Comparison of ENCODE assay signal across 8 mouse cellular contexts in genomic region chr5:38479545-38479907, GRCm38 (mm10). TPM values are rescaled to one million over a fixed set of nuclear protein-coding genes. Genes with fewer than 3 reads are reported as not detected.
A peak's percentile ranks its signal among the peaks of the same experiment; 100 is the strongest.
DNase-seq lines count a peak whose midpoint lies in the region; ATAC-seq and TF ChIP-seq lines count a peak whose summit lies in the region.
"Not testable (repeated sequence)": the region's sequence is repeated elsewhere in the genome, so short reads cannot be mapped to it uniquely, and the experiment has no call there.

No protein-coding gene starts in this region.

- H3K4me1 ChIP-seq in MEL (ENCODE audit: control insufficient read depth in 1 of 2, insufficient read depth in 2 of 2, low read length in 2 of 2), result peaks cover 4 to 37% of the 10 kb centered on the region in 2 experiments
- not testable (repeated sequence) for H3K4me1 ChIP-seq in forebrain, postnatal 0 days (ENCODE audit: insufficient read depth); heart, postnatal 0 days (ENCODE audit: control insufficient read depth, insufficient read depth)
- H3K4me1 ChIP-seq in kidney, embryonic 14.5 days (ENCODE audit: control insufficient read depth, insufficient read depth, low read length), result peaks cover 21% of the 10 kb centered on the region; the same call in 1 of the 2 replicates
- H3K4me1 ChIP-seq in liver, embryonic 13.5 days (replicated peaks), result peaks cover 54% of the 10 kb centered on the region
- H3K4me1 ChIP-seq in midbrain, embryonic 12.5 days, result peaks cover 15% of the 10 kb centered on the region

- H3K79me2 ChIP-seq in MEL (ENCODE audit: control insufficient read depth, insufficient read depth, low read length, poor library complexity), result not testable (repeated sequence)

- not testable (repeated sequence) for TF ChIP-seq EP300 in MEL (IDR thresholded peaks at IDR 0.05; ENCODE audit: low read depth in 1 of 2, low read length in 2 of 2); heart, postnatal 0 days (IDR thresholded peaks at IDR 0.05; ENCODE audit: low read depth)

- peak overlapping the region; percentile 86 for H3K4me3 ChIP-seq in MEL (ENCODE audit: control insufficient read depth in 1 of 2, insufficient read depth in 1 of 2, low read depth in 2 of 2, low read length in 2 of 2)
- 0 out of 2 replicates have a peak overlapping the region, but pooled peaks have one; percentile 11 for H3K4me3 ChIP-seq in forebrain, postnatal 0 days (ENCODE audit: low read depth, low read length)
- H3K4me3 ChIP-seq in heart, postnatal 0 days (ENCODE audit: low read depth, low read length), result peak overlapping the region; percentile 45
- H3K4me3 ChIP-seq in kidney, embryonic 14.5 days (ENCODE audit: low read length), result peak overlapping the region; percentile 34
- peak overlapping the region; percentile 64 for H3K4me3 ChIP-seq in liver, embryonic 13.5 days (replicated peaks)
- peak overlapping the region; percentile 21; the same call in 1 of the 2 replicates for H3K4me3 ChIP-seq in midbrain, embryonic 12.5 days

- not testable (repeated sequence) for TF ChIP-seq RAD21 in MEL (IDR thresholded peaks at IDR 0.05; ENCODE audit: low read depth, low read length)

- H3K36me3 ChIP-seq in MEL (ENCODE audit: control insufficient read depth in 1 of 2, insufficient read depth in 2 of 2, low read length in 2 of 2), result peaks cover 0 to 14% of the 10 kb centered on the region in 2 experiments; a peak in 2 of 4 replicates
- H3K36me3 ChIP-seq in forebrain, postnatal 0 days (ENCODE audit: insufficient read depth); heart, postnatal 0 days (replicated peaks; ENCODE audit: control insufficient read depth, insufficient read depth, low read length); kidney, embryonic 14.5 days (ENCODE audit: control insufficient read depth, insufficient read depth, low read length); midbrain, embryonic 12.5 days: not testable (repeated sequence)
- peaks cover 15% of the 10 kb centered on the region for H3K36me3 ChIP-seq in liver, embryonic 13.5 days

- ATAC-seq in forebrain, postnatal 0 days, result peak; percentile 55
- not testable (repeated sequence) for ATAC-seq in heart, postnatal 0 days (ENCODE audit: insufficient read depth, low read depth); midbrain, embryonic 12.5 days (ENCODE audit: low FRiP score, low read depth)
- peak; percentile 40; the same call in 1 of the 2 replicates for ATAC-seq in kidney, embryonic 14.5 days (ENCODE audit: low FRiP score, low TSS enrichment)
- peak; percentile 62 for ATAC-seq in liver, embryonic 13.5 days (ENCODE audit: low read depth)

- 0 out of 4 replicates have a peak, but pooled peaks of 1 of the 2 experiments have one; percentile 14 for TF ChIP-seq POLR2A in MEL (IDR thresholded peaks at IDR 0.05; ENCODE audit: control insufficient read depth in 1 of 2, insufficient read depth in 1 of 2, low read depth in 1 of 2, low read length in 2 of 2, poor library complexity in 1 of 2)

- not testable (repeated sequence) for H3K27me3 ChIP-seq in MEL (ENCODE audit: control insufficient read depth in 1 of 2, insufficient read depth in 2 of 2, low read length in 2 of 2); forebrain, postnatal 0 days (ENCODE audit: insufficient read depth, low read length); heart, postnatal 0 days (ENCODE audit: control insufficient read depth, insufficient read depth, low read length); kidney, embryonic 14.5 days (ENCODE audit: control insufficient read depth, insufficient read depth, low read length); liver, embryonic 13.5 days
- H3K27me3 ChIP-seq in midbrain, embryonic 12.5 days, result peaks cover 16% of the 10 kb centered on the region

- DNase-seq in MEL (ENCODE audit: low read depth, low spot score); forebrain, postnatal 0 days; heart, postnatal 0 days (ENCODE audit: low spot score); liver, embryonic 13.5 days: not testable (repeated sequence)
- DNase-seq in cerebellum, postnatal 14 days, result peak; percentile 17 to 33
- DNase-seq in retina, embryonic 14.5 days (ENCODE audit: low spot score), result peak; percentile 12

- H3K27ac ChIP-seq in MEL (ENCODE audit: control insufficient read depth, low read depth, low read length), result peak overlapping the region; percentile 63
- H3K27ac ChIP-seq in forebrain, postnatal 0 days (ENCODE audit: low read depth, low read length); midbrain, embryonic 12.5 days (replicated peaks): not testable (repeated sequence)
- peak overlapping the region; percentile 67 for H3K27ac ChIP-seq in heart, postnatal 0 days (ENCODE audit: low read depth)
- peak overlapping the region; percentile 56; the same call in 1 of the 2 replicates for H3K27ac ChIP-seq in kidney, embryonic 14.5 days (ENCODE audit: low read depth, low read length)
- H3K27ac ChIP-seq in liver, embryonic 13.5 days, result peak overlapping the region; percentile 85

- TF ChIP-seq CTCF in MEL (IDR thresholded peaks at IDR 0.05 in 2 of 3, conservative IDR thresholded peaks at IDR 0.05 in 1 of 3; ENCODE audit: control insufficient read depth in 1 of 3, insufficient read depth in 1 of 3, low read depth in 2 of 3, low read length in 3 of 3, poor library complexity in 1 of 3, severe bottlenecking in 1 of 3); forebrain, postnatal 0 days (IDR thresholded peaks at IDR 0.05; ENCODE audit: low read depth); heart, postnatal 0 days (IDR thresholded peaks at IDR 0.05; ENCODE audit: low read depth): not testable (repeated sequence)

- H3K4me2 ChIP-seq in forebrain, postnatal 0 days (ENCODE audit: low read depth), result peak overlapping the region; percentile 41
- H3K4me2 ChIP-seq in heart, postnatal 0 days (ENCODE audit: low read depth, low read length), result peak overlapping the region; percentile 66
- H3K4me2 ChIP-seq in kidney, embryonic 14.5 days (replicated peaks; ENCODE audit: low read depth, low read length), result peak overlapping the region; percentile 47
- H3K4me2 ChIP-seq in liver, embryonic 13.5 days, result peak overlapping the region; percentile 91
- peak overlapping the region; percentile 42 for H3K4me2 ChIP-seq in midbrain, embryonic 12.5 days (replicated peaks)

- peak overlapping the region; percentile 83 for H3K9ac ChIP-seq in MEL (ENCODE audit: control insufficient read depth, low read depth, low read length, poor library complexity, severe bottlenecking)
- not testable (repeated sequence) for H3K9ac ChIP-seq in forebrain, postnatal 0 days; heart, postnatal 0 days (replicated peaks; ENCODE audit: low read depth, low read length); kidney, embryonic 14.5 days (ENCODE audit: low read depth, low read length); midbrain, embryonic 12.5 days (replicated peaks)
- peak overlapping the region; percentile 78 for H3K9ac ChIP-seq in liver, embryonic 13.5 days

- H3K9me3 ChIP-seq in MEL (replicated peaks; ENCODE audit: insufficient read depth, low read length); forebrain, postnatal 0 days (ENCODE audit: low read length); heart, postnatal 0 days (replicated peaks; ENCODE audit: control insufficient read depth, low read length); kidney, embryonic 14.5 days (ENCODE audit: control insufficient read depth, low read length); liver, embryonic 13.5 days (replicated peaks); midbrain, embryonic 12.5 days: not testable (repeated sequence)

RNA-seq across cellular contexts. Expression of gene Slc2a9, which starts 23.4 kb away (rescaled TPM):
- total RNA-seq in MEL (2012; rRNA removed), result 1.1 and 2.3 TPM in 2 replicates
- polyA plus RNA-seq in MEL (2012; ENCODE audit: insufficient read depth in 1 of 2, insufficient read length in 2 of 2, low read depth in 1 of 2, low replicate concordance in 2 of 2, missing spikeins in 1 of 2), result 1 to 10 TPM in 1 of 2 experiments, not detected in 1; 4.2 TPM
- 2.2 and 5.0 TPM in 2 replicates for total RNA-seq in forebrain, postnatal 0 days (2014; rRNA removed)
- 0.36 and 0.81 TPM in 2 replicates for polyA plus RNA-seq in forebrain, postnatal 0 days (2015; fragmentation: Nextera tagmentation; extraction: Ambion mirVana)
- total RNA-seq in heart, postnatal 0 days (2014; rRNA removed; ENCODE audit: low replicate concordance), result 0.23 and 4.3 TPM in 2 replicates
- 0.61 and 0.74 TPM in 2 replicates for polyA plus RNA-seq in heart, postnatal 0 days (2015; fragmentation: Nextera tagmentation; extraction: Ambion mirVana)
- 0.40 and 1.6 TPM in 2 replicates for polyA plus RNA-seq in kidney, embryonic 14.5 days (2014; fragmentation: Nextera tagmentation; extraction: Ambion mirVana)
- 0.80 and 0.88 TPM in 2 replicates for polyA plus RNA-seq in liver, embryonic 13.5 days (2015; fragmentation: Nextera tagmentation; extraction: Ambion mirVana)
- polyA plus RNA-seq in midbrain, embryonic 12.5 days (2016; fragmentation: Nextera tagmentation; extraction: Ambion mirVana), result 0.26 and 0.76 TPM in 2 replicates

Comparison
In these comparisons a context has a peak if more than half of its experiments do, and no peak if none do; other contexts are left out.
1. H3K4me3 ChIP-seq: peak in every context shown above with its lines; median percentile 86 in MEL; 64 in liver, embryonic 13.5 days; 45 in heart, postnatal 0 days; 34 in kidney, embryonic 14.5 days; 21 in midbrain, embryonic 12.5 days; 11 in forebrain, postnatal 0 days.
2. H3K4me2 ChIP-seq: peak in every context shown above with its lines; median percentile 91 in liver, embryonic 13.5 days; 66 in heart, postnatal 0 days; 47 in kidney, embryonic 14.5 days; 42 in midbrain, embryonic 12.5 days; 41 in forebrain, postnatal 0 days.